Mouse (Mus musculus) retina, postnatal 1 day (tissue): Measurements from ENCODE around the gene Cenpu.

Source experiments
- DNase-seq: peaks from one replicate; pipeline ENCODE4 v3.0.0-alpha.2; 2012

Cenpu gene

DNA sequence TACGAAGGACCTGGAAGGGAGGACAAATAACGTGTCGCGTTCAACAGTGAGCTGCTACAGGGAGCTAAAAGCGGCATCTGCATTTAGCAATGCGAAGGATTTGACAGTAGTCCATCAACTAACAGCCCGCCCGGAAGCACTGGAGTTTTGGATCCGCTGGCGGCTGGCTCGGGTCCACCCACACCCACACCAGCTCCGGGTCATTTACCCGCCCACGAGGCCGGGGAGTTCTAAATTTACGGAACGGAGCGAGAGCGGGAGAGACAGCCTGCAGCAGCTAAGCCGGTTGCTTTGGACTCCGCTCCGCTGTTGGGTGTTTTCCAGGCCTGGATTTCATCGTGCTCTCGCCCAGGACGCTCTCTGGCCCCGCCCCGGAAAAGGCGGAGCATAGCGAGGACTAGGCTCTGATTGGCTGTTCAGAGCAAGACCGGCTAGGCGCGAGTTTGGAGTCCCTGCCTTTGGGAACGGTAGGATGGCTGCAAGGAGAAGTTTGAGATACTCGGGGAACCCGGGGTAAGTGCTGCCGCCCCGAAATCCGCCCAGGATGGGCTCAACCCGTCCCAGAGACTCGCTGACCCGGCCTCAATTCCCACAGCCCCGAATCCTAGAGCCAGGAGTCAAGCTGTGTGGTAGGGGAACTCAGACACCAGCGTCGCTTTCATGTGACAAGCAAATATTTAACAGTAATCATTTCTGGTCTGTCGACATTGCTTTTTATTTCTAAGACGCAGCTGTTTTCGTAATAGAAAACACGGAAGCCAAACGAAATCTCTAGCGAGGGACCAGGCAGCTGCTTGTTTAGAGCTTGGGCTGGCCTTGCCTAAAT lies at the start of gene Cenpu:
Gene Cenpu (plus strand): TSS at position 414 of the 826 bp plus-strand sequence.
- peak; percentile 100 for DNase-seq

DNA sequence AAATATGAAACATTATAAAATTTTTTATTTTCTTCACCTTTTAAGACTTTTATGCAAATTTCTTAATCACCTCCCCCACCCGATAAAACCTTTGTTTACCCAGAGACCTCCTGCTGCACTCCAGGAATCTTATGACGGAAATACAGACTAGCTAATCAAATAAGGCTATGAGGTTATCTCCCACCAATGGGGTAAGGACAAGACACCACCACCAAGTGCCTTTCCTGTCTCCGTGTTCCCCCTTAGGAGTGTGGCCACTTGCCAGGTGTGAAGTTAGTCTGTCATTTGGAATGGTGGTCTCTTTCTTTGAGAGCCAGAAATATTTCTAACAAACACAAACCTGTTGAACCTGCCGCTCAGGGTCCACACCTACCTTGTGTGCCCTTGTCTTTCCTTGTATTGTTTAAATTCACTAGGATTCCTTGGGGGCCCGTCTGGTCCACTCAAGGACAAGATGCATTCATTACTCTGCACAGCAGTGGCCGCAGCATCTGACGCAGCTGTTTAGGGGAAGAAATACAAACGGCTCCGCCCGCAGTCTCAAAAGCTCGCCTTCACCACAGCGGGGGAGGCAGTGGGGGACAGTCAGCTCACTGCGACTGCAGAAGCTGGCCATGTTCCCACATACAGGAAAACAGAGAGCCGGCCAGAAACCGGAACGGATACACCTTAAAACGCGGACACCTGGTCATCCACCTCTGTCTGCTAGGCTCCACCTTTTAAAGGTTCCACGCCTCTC lies 49.3 kb upstream of the Cenpu start:
- DNase-seq, result peak; percentile 32

GRCm38 (mm10) chr8:46503072-46503695 lies 48.6 kb upstream of the Cenpu start:
- DNase-seq, result no peak

DNA sequence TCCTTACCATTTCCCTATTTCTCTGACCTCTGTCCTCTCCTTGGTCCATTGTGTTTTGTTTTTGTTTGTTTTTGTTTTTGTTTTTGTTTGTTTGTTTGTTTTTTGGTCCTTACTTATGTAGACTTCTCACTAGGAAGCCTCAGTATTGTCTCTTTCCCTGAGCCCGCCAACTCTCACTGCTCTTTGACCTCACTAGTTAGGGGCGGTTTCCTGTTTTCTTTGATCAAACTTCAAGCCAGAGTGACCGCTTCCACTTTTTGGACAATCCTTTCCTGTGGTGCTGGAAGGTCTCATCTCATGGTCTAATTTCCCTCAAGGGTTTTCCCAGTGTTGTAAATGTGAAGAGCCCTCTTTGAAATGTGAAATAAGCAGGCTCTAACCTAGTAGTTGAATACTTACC lies 47.6 kb upstream of the Cenpu start:
- no peak for DNase-seq

GRCm38 (mm10) chr8:46508488-46509395 lies 43.1 kb upstream of the Cenpu start:
- no peak for DNase-seq

DNA sequence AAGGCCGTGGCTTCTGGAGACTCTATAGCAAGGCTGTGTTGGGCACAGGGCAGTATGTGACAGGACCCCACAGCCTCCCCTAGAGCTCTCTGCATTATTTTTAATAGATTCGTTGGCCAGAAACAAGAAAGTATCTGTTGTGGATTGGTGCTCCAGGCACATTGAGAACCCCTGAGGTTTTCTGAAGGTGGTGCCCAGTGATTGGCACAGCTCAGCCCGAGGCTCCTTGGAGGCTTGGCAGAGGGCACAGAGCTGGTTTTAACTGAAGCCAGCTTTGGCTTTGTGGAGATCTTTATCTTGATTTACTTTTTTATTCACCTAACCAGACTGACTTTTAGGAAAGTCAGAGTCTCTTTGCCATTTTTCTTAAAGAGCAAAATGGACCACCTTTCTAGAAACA lies 42.4 kb upstream of the Cenpu start:
- no peak for DNase-seq

GRCm38 (mm10) chr8:46511336-46511735 lies 40.5 kb upstream of the Cenpu start:
- DNase-seq, result no peak

DNA sequence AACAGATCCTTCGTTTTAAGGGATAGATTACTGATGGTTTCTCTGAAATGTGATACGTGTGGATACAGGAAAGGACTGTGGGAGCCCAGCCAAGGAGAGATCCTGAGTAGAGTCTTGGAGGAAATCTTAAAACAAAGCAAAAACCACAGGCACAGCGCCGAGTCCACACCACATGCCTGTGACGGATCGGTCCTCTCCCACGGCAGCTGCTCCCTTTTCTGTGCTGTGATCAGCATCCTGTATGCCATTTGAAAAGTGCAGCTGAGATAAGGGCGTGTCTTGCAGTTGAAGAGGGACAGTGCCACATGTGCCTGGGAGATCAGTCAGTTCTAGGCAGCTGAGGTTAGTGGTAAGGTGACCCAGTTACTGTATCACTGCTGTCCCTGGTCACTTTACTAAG lies 39.3 kb upstream of the Cenpu start:
- no peak for DNase-seq

- DNase-seq, result no peak
These were observed 37.8 kb upstream of the Cenpu start for GRCm38 (mm10) chr8:46514027-46514426.

DNA sequence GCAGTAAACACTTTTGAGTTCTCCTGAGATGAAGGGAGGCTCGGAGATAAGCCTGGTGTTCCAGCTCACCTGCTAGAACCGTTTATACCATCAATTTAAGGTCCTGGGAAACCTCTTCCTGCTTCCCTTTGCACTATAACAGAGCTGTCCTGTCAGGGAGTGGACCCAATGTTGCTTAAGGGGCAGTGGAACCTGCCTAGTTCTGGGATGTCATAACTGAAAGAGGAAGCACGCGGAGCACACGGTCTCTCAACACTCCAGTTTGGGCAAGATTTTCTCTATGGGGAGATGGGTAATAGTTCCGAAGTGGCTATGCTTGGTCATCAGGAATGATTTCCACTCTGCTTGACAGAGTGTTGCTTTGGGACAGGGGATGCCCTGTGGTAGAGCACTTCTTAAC lies 31.2 kb upstream of the Cenpu start:
- no peak for DNase-seq

- DNase-seq, result no peak
These were observed 25.7 kb upstream of the Cenpu start for GRCm38 (mm10) chr8:46526098-46526497.

DNA sequence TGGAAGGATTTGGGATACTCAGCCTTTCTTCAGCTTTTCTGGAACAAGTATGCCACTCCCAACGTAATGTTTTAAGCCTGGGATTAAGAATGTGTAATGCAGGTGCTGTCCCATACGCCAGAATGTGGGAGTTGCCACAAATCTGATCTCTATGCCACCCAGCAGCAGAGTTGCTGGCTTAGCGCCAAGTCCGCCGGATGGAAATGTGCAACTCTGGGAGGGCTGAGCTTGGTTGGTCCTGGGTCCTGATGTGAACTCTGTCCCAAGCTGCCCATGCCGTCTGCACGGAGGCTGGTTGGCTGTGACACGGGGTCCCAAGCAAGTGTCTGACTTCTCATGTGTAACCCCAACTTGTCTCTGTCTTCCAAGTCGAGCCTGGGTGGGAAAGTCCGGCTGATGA lies 25.0 kb upstream of the Cenpu start:
- DNase-seq, result peak; percentile 40

- DNase-seq, result no peak
These were observed 22.3 kb upstream of the Cenpu start for GRCm38 (mm10) chr8:46529508-46529907.

- no peak for DNase-seq
These were observed 21.3 kb upstream of the Cenpu start for GRCm38 (mm10) chr8:46530541-46530940.

DNA sequence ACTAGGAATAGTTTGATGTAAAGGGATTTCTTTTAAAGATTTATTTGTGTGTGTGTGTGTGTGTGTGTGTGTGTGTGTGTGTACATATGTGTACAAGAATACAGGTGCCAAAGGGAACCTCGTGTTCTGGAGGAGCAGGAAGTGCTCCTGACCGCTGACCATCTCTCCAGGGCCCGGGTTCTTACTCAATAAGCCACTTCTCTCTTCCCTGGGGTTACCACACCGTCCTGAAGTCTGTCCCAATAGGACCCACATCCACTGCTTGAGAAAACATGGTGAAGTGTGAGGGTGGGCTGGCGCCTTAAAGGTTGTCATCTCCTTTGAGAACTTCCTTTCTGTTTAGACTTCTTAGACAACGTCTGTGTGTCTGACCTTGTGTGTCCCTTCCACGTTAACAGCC lies 17.9 kb upstream of the Cenpu start:
- DNase-seq, result no peak

- DNase-seq, result peak; percentile 25
These were observed 12.1 kb upstream of the Cenpu start for GRCm38 (mm10) chr8:46539701-46540100.

GRCm38 (mm10) chr8:46543191-46543590 lies 8.6 kb upstream of the Cenpu start:
- DNase-seq, result no peak

DNA sequence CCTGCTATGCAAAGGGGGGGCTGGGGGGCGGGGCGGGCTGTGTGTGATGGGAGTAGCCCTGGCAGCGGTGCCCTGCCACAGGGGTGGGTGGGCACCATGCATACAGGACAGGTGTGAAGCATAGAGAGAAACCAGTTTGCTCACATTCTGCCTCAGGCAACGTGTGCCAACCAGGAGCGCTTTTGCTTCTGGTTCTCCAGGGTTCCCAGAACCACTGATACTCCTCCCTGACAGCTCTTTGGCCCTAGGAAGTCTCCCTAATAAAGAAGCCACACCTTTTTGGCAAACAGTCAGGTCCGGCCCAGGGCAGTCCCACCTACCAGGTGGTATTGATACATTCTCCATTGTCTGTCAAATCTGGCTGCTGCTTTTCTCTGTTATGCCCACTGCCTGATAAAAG lies 8.2 kb upstream of the Cenpu start:
- no peak for DNase-seq

GRCm38 (mm10) chr8:46545854-46546253 lies 6.0 kb upstream of the Cenpu start:
- no peak for DNase-seq

DNA sequence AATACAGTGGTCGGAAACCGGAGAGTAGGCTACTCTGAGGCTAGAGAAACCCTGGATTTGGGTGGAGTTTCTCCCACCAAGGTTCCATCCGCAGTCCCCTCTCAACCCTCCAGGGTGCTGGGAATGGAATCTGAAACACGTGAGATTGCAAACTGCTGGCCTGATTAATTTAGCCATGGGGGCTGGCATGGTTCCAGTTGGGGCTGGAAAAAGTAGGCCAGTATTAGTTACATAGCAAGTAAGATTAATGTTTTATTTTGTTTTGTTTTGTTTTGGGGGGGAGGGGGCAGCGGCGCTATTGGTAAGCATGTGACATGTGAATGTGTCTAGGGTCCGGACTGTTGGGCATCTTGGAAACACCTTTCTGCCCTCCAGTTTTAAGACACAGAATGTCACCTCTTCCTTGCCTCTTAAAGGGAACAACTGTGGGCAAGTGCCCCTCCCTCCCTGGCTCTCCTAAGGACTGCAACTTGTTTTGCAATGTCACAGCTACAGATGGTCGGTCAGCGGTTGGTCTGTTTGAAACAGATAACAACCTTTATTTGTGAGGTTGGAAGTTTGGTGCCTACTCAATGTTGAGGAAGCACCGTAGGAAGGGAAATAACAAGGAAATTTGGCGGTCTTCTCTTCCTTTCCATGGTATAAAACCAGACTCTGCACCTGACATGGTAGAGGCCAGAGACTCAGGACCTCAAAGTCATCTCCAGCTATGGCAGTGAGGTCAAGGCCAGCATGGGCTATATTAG lies 5.2 kb upstream of the Cenpu start:
- peak; percentile 53 for DNase-seq

GRCm38 (mm10) chr8:46547245-46547644 lies 4.6 kb upstream of the Cenpu start:
- DNase-seq, result peak; percentile 89

DNA sequence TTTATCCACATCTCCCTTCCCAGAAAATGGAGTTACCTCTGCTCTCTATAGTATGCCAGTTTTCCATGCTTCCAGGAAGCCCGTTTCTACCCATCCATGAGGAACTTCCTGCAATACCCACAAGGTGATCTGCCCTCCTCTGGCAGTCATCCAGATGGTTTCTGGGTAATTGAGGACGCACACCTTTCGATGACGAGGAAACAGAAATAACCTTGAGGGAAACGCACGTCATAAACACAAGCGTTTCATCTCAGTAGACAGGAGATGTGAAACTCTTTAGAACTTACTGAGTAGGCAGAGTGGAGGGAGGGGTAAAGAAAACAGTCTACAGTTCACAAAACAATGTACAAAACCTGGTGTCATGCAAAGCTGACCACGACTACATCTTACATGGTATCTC lies 1.8 kb upstream of the Cenpu start:
- DNase-seq, result no peak
